Mouse (Mus musculus): Measurements from ENCODE around the gene Ccna1.

Gene Ccna1

DNA sequence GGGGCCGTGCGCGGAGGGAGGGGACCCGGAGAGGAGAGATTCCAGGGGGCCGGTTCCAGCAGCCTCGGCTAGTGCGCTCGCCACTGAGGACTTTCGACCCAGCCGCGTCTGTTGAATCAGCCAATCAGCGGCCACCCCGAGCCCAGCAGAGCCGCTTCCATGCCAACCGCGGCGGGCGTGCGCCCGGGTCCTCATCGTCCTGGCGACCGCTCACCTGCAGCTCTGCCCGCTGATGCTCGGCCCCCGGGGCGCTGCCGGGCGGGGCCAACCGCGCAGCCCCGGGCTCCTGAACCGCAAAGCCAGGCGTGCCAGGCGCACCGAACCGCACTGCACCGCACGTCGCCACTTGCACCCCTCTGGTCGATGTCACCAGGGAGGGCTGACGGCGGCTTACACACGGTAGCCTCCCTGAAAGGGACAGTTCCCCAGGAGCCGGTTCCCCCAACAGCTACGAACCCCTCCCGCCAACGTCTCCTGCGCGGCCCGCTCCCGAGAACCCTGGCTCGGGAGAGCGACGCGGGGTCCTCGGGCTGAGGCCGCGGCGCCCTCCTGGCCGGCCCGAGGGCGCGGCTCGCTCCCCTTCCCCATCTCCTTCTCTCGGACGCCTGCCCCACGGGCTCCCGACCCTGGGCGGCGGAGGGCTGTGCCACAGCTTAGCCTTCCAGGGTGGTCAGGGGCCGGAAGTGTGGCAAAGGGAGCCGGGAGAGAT is at the start of gene Ccna1:
Ccna1 (minus strand) TSS at position 464 of the 709 bp plus-strand sequence.
- TF ChIP-seq GATA4 (IDR thresholded peaks at IDR 0.05; ENCODE audit: insufficient replicate concordance, low read length): no peak

DNA sequence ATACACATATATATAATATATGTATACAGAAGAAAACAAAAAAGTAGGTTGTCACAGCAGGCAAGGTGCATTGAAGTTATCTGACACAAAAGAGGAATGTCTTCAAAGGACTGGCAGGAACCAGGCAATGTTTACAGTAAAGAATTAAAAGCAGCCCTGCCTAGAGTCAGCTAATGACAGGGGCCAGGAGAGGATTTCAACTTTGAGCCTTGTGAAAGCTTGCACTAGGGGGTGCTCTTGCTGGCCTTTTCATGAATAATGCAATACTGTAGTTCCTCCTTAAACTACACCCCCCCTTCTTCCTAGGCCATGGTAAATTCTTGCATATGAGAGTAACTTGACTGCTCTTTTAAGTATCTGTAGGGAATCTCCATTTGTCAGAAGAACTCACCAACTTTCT is 45.8 kb upstream of the Ccna1 start:
- no peak for TF ChIP-seq GATA4 (IDR thresholded peaks at IDR 0.05; ENCODE audit: insufficient replicate concordance, low read length)

DNA sequence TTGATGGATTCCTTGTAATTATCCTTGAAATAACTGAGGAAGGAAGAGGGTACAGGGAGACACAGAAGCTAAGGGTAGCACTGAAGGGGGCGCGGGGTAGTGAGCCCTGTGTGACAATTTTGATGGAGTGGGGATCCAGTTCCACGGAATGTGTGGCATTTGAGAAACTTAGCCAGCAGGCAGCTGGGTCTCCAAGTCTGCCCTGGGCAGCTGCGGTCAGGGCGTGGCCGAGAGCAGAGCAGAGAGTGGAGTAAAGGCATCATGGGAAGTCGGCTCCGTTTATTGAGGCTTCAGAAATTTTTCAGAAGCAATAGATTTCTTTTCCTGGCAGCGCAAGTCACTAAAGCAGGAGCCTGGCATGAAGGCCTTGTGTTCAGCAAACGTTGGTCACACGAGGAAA is 43.7 kb upstream of the Ccna1 start:
- no peak for TF ChIP-seq GATA4 (IDR thresholded peaks at IDR 0.05; ENCODE audit: insufficient replicate concordance, low read length)

DNA sequence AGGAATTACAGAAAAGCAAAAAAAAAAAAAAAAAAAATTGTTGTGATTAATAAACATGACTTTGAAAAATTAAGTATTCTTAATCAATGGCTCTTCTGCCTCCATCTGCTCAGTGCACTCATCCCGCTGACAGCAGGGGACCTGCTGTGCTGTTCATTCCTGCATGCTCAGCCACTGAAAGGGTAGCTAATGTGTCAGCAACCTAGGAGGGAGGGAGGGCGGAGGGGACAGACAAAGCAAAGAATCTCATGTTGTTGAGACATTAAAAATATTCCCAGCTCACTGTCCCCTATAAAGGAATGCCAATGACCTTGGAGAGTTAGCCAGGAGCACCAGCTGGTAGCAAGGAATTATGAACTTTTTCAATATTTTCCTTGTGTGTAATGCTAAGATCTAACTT is 42.7 kb upstream of the Ccna1 start:
- TF ChIP-seq GATA4 (IDR thresholded peaks at IDR 0.05; ENCODE audit: insufficient replicate concordance, low read length): no peak

DNA sequence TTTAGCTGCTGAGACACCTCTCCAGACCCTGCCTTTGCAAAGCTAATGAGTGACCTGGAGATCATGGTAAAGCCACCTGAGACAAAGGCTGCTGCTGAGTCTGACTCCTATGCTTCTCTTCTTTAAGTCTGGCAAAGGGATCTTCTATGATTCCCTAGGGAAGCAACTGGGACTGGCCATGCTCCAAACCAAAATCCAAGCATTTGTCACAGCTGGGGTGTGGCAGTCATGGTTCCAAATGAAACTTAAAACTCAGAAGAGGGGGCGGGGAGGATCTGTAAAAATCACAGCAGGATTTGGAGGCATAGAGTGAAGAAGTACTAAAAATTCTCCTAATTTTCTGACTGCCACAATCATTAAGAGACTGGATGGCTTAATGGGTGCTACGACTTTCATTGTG is 41.9 kb upstream of the Ccna1 start:
- TF ChIP-seq GATA4 (IDR thresholded peaks at IDR 0.05; ENCODE audit: insufficient replicate concordance, low read length): no peak

DNA sequence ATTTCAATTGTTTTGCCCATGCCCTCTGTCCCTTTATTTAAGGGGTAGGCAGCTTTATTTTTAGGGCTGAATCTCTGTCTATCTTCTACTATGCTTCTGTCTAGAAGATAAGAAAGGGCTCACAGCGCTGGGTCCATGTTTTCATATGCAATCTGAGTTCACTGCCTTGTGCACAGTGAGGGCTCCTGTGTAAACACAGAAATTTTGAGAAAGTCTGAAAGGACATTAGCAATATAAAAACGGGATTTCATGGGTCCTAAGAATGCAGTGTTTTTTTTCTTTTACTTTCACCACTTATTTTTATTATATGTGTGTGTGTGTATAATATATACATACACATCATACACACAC is 41.3 kb upstream of the Ccna1 start:
- no peak for TF ChIP-seq GATA4 (IDR thresholded peaks at IDR 0.05; ENCODE audit: insufficient replicate concordance, low read length)

DNA sequence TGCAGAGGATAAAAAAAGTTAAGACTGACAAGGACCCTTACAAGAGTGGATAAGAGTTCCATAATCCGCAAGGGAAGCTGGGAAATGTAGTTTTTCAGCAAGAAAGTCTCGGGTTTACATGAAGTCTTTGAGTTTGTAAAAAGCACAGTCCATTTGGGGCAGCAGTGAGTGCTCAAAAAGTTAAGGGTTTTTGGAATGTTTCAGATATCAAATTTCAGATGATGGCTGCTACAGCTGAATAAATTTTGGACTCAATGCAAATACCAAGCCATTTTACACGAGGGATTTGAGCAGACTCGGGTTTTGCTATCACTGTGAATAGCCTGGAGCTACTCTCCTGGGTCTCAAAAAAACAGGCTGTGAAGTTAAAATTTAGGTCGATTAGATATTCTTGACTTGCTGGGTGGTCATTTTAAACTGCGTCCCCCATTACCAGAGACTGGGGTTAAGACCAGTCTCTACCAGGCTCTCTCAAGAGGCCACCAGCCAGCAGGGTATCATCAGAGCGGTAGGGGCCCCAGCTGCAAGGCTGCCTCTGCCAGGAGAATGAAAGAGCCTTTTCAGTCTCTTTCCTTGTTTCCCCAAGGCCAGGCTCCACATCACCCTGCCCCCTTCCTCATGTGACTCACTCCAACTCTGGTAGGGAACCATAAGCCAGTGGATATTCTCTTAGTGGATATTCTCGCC is 40.8 kb upstream of the Ccna1 start:
- TF ChIP-seq GATA4 (IDR thresholded peaks at IDR 0.05; ENCODE audit: insufficient replicate concordance, low read length): no peak

DNA sequence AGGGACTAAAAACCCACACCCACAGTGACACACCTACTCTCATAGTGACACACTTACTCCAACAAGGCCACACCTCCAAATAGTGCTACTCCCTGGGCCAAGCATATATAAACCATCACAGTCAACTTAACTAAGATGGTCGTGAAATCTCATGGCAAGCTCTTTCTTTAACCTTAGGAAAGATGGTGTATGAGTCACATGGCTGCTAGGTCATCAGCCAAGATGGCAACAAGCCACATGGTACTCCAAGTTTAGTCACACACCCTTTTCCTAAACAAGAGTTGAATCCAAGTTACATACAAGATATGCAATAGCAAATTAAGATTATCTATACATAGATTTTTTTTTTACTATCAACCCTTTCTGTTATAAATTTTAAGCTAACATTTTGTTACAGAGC is 37.9 kb upstream of the Ccna1 start:
- no peak for TF ChIP-seq GATA4 (IDR thresholded peaks at IDR 0.05; ENCODE audit: insufficient replicate concordance, low read length)

DNA sequence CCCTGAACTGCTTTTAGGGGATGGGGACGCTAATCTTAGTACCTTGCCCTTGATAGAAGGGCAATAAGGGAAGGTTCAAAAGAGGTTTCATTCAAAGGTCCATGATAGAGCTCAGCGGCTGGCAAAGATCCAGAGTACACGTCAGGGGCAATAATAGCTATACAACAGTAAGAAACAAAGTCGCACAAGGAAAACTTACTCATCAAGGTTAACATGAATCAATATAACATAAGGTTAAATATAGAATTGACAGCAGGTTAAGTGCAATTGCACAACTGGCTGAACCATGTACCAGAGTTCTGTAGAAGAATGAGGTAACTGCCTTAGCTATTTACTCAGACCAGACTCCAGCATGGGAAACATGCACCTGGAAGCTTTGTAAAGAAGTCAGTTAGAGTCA is 34.0 kb upstream of the Ccna1 start:
- TF ChIP-seq GATA4 (IDR thresholded peaks at IDR 0.05; ENCODE audit: insufficient replicate concordance, low read length): no peak

DNA sequence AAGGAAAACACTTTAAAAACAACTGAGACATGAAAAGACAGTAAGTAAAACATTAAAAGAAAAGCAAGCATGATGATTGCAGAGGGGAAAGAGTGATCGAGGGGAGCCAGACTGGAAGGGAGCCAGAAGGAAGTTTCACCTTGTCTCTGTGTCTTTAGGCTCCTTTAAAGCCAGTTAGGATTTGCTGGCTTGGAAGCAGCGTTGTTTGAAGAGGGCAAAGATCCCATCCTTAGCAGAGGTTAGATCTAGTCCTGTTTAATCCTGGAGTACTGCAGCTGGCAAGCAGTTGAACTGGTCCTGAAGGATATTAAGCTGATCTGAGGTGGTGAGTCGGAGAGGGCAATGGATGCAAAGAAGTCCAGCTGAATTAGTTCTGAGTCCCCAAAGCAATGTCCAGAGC is 33.5 kb upstream of the Ccna1 start:
- TF ChIP-seq GATA4 (IDR thresholded peaks at IDR 0.05; ENCODE audit: insufficient replicate concordance, low read length): no peak

DNA sequence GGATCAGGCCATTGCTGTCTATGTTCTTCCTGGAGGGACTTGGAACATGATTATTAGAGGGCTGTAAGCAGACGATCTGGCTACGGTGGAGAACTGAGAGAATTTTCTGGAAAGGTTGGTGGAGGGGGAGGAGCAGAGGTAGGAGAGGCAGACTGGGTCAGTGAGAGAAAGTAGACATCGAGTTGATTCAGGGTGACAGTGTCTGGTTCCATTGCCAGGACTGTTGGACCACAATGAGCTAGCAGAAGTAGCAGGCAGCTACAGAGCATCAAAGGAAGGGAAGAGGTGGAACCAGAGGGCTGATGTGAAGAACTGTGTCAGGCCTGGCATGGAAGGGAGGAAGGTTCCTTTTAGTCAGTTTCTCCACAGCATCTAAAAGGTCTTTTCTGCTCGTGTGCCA is 33.1 kb upstream of the Ccna1 start:
- TF ChIP-seq GATA4 (IDR thresholded peaks at IDR 0.05; ENCODE audit: insufficient replicate concordance, low read length): no peak

DNA sequence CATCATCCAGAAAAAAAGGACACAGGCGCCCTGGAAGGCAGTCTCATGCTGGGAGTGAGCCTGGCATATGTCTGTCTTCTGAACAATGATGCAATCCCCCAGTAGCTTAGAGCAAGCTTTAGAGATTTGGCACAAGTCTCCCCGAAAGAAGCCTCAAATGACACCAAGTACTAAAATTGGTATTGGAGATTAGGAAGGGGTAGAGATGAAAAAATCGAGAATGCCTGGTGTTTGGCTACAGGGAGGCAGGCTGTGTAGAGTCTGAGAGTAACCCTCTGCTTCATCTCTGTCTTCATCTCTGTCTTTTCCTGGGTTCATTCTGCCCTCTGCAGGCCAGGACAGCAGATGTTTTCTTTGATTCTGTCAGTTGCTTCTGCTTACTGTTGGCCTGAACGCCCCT is 32.1 kb upstream of the Ccna1 start:
- no peak for TF ChIP-seq GATA4 (IDR thresholded peaks at IDR 0.05; ENCODE audit: insufficient replicate concordance, low read length)

DNA sequence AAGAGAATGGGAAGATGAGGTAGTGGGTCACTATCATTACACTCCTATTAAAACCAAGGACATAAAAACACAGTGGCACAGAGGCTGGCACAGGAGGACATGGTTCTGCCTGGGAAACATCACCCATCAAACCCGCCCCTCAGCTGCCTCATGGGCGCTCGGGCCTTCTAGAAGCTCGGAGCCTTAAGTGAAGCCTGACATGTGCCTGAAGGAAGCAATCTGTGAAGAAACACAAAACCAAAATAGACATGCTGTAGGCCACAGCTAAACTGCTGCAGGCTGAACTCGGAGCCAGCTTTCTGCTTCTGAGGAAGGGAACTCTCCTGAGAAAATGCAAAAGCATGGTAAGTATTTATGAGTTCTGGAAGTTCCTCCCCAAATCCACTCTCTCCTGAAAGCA is 31.6 kb upstream of the Ccna1 start:
- TF ChIP-seq GATA4 (IDR thresholded peaks at IDR 0.05; ENCODE audit: insufficient replicate concordance, low read length): no peak

DNA sequence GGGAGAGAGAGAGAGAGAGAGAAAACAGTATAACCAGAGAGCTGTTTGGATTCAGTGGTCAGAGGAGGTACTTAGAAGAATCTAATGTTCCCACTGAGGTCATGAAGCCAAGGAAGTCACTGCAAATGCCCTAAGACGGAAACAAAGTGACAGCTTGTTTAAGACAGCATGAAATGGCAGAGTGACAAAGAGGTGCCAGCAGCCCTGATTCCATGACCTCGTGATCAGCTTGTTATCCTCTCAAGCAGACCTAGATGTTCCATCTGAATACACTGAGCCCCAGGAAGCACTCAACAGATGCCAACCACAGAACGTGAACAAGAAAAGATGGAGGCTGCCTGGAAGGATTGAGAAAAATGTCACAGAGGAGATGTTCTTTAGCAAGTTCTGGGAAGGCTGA is 30.4 kb upstream of the Ccna1 start:
- no peak for TF ChIP-seq GATA4 (IDR thresholded peaks at IDR 0.05; ENCODE audit: insufficient replicate concordance, low read length)

DNA sequence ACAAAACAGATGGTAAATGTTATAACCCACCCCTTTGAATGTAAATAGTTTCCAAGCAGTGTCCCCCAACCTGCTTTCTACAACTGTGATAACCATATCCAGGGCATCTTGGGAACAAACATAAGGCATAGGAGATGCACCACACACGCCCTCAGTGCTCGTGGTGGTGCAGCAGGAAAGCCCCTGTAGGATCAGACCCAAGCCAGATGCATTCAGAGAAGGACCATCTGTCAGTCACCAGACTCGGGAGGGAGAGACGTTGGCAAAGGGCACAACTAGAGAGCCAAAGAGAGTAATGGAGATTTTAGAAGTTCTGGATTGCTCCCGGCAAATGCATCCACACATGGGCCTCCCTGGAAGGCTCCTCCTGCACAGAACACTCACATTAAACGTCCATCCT is 29.5 kb upstream of the Ccna1 start:
- no peak for TF ChIP-seq GATA4 (IDR thresholded peaks at IDR 0.05; ENCODE audit: insufficient replicate concordance, low read length)

DNA sequence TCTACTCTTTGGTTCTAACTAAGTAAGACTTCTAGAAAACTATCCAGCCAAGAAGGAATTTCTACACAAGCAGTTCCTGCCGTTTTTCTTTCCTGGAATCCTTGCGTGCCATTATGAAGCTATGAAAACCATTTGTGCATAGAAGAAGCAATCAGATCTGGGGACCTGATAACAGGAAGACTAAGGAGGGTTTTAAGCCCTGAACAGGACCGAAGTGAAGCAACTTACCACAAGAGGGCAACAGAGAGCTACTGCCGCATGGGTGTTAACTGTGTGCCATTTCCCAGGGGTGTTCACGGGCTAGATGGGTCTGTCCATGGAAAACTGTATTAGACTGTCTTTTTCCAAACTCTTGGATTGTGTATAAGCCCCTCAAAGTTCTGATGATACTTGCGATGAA is 24.8 kb upstream of the Ccna1 start:
- peak; percentile 72 for TF ChIP-seq GATA4 (IDR thresholded peaks at IDR 0.05; ENCODE audit: insufficient replicate concordance, low read length)

DNA sequence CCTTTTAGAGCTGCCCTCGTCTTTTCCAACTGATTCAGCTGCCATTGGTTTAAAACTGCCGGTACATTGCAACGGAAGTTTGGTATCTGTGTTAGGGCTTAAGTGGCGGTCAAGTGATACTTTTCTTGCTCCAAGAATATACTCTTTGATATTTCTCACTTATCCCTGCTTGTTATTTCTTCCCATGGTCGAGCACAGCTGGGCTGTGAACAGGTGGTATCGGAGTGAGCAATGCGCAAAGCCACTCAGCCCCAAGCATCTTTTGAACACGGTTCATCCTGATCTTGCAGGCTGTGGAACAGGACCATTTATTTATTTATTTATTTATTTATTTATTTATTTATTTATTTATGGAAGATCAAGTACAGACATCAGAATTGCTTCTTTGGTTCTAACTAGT is 24.3 kb upstream of the Ccna1 start:
- TF ChIP-seq GATA4 (IDR thresholded peaks at IDR 0.05; ENCODE audit: insufficient replicate concordance, low read length): no peak
